Mouse (Mus musculus) R1 (cell line): ENCODE measurements around the gene Trib2.

Experiments
- DNase-seq: peaks from one replicate; pipeline ENCODE4 v3.0.0-alpha.2; 2018; ENCODE audit warnings: low read depth, low spot score

Trib2 gene

DNA sequence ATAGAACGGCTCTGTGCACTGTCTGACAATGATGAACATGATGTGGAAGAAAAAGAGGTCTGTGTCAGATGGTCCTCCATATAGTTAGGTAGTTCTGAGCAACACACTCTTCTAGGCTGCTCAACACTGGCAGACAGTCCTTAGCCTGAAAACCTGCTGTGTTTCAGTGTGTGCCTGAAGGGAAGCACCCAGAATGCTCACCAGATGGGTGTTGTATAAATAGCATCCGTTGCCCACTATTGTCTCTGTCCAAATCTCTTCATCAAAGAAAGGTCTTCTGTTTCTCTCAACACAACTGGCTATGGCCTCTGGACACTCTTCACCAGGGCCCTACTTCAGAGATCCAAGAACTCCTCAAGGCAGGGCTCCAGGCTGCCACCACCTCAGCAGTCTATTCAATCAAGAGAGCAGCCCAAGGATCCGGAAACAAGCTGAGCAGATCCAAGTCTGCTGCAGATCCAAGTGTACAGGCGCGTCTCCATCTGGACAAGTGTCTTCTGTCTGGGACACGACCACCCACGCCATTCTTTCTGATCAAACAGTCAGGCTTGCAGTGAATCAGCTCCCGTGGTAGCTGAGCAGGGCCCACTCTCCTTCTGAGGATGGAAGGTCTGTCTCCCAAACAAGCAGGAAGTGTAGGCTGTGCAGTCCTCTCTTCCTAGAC, 55.1 kb downstream of the Trib2 start:
- DNase-seq, result no peak

GRCm38 (mm10) chr12:15760684-15761083, 56.0 kb downstream of the Trib2 start:
- DNase-seq, result no peak

GRCm38 (mm10) chr12:15758866-15759265, 57.9 kb downstream of the Trib2 start:
- DNase-seq, result no peak

DNA sequence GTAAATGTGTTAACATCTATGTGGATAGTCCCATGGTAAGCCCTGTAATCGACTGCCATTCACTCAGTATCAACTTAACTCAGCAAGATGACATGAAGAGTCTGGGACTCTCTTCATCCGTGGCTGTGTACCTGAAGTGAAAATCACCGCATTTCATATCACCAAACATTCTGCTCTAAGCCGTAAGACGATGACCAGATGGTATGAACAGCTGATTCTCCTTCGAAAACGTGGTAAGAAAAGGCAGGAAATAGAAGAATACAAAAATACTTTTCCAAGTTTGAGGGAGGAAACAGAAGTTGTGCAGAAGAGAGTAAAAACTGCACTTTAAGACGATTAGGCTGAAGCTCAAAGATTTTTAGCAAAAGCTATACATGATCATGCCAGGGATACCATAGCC, 59.4 kb downstream of the Trib2 start:
- DNase-seq, result no peak

DNA sequence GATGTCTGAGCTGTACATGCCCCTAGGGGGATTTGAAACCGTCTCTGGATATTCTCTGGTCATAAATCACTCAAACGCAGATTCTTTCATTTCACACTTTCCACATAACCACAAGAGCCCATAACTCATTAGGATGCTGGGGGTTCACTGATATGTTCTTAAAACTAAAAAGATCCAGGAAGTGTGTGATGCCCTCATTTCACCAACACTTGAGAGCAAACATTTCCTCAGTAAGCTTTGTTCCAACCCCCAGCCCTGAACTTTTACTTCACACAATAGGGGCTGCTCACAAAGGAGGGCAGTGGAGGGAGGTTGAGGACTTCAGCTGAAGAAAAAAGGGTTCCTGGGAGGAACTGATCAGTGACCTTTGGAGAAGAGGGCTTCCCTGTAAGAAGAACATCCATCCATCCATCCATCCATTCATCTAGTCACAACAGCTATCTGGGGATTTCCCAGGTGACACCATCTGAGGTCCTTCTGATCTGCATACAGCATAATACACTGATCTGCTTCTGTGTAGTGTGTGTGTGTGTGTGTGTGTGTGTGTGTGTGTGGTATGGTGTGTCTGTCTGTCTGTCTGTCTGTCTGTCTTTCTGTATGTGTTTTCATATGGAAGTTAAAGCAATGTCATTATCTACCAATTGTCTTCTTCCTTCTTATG, 61.6 kb downstream of the Trib2 start:
- DNase-seq, result no peak

DNA sequence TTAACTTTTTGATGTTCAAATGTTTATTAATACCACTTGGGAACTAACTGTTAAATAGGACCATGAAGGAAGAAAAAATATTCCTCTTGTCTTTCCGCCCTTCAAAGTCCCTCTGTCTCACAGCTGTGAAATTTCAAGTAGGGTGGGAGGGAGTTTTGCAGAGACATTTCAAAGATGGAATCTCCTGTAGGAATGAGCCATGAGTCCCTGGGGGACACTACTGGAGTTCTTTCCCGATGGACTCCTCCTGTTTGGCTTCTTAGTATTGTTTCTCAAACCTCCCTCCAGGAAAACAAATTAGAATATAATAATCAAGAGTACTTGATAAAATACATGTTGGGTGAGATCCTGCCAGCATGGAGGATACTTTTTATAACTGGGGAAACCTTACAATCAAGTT, 62.1 kb downstream of the Trib2 start:
- no peak for DNase-seq

GRCm38 (mm10) chr12:15749646-15750195, 67.0 kb downstream of the Trib2 start:
- DNase-seq, result no peak

DNA sequence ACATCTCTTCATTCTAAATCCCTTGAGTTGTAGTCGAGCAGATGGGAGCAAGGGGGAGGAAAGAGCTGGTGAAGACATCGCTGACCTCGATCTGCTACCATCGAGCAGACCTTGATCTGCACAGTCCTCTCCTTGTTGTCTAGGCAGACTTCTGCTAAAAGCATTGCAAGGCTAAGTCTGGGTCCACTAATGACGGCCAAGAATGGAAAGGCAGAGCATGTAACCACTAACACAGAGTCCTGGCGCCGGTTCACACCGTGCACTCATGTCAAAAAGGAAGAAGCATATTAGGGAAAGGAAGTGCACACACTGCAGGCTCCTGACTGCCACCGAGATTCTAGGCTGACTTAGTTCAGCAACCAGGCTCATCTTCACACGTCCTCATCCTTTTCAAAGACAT, 71.0 kb downstream of the Trib2 start:
- no peak for DNase-seq
